Mouse (Mus musculus): ENCODE data around the gene Sac3d1. TPM values are rescaled to one million over a fixed set of nuclear protein-coding genes. Genes with fewer than 3 reads are reported as not detected.

Gene Sac3d1
- 3.3 TPM for polyA plus RNA-seq (2015; fragmentation: Illumina TruSeq; extraction: RNeasy Lipid Tissue Mini Kit (QIAGEN cat#74804); ENCODE audit: insufficient read depth, low read depth, low replicate concordance)

GRCm38 (mm10) chr19:6117986-6118676, at the start of gene Sac3d1:
Gene Sac3d1, minus strand, starts transcription at chr19:6118650.

GRCm38 (mm10) chr19:6141394-6141749, 22.9 kb upstream of the Sac3d1 start, which contains the start of gene Arl2:
Gene Arl2, minus strand, starts transcription at chr19:6141548.

GRCm38 (mm10) chr19:6140678-6141393, 22.4 kb upstream of the Sac3d1 start, which contains the start of gene Batf2:
Gene Batf2, plus strand, starts transcription at chr19:6140983.

GRCm38 (mm10) chr19:6127760-6128341, 9.4 kb upstream of the Sac3d1 start, which contains the start of gene Snx15:
Gene Snx15, minus strand, starts transcription at chr19:6128304.

GRCm38 (mm10) chr19:6105586-6105985, 12.9 kb downstream of the Sac3d1 start, which contains the start of gene Naaladl1:
Gene Naaladl1, plus strand, starts transcription at chr19:6105782.

GRCm38 (mm10) chr19:6094119-6094518, 24.3 kb downstream of the Sac3d1 start, which contains the start of gene AC131692.1:
Gene AC131692.1, plus strand, starts transcription at chr19:6094419.

GRCm38 (mm10) chr19:6084478-6085248, 33.8 kb downstream of the Sac3d1 start, which contains the start of the genes Zfpl1 and Cdca5:
Gene Zfpl1, minus strand, starts transcription at chr19:6084956.
Gene Cdca5, plus strand, starts transcription at chr19:6084983.

GRCm38 (mm10) chr19:6082156-6082555, 36.3 kb downstream of the Sac3d1 start, which contains the start of gene Gm28374:
Gene Gm28374, minus strand, starts transcription at chr19:6082256.

GRCm38 (mm10) chr19:6079983-6080480, 38.4 kb downstream of the Sac3d1 start, which contains the start of gene Tmem262:
Gene Tmem262, plus strand, starts transcription at chr19:6080033.

GRCm38 (mm10) chr19:6076564-6077393, 41.7 kb downstream of the Sac3d1 start, which contains the start of gene Vps51:
Gene Vps51, minus strand, starts transcription at chr19:6077231.

GRCm38 (mm10) chr19:6067724-6068415, 50.6 kb downstream of the Sac3d1 start, which contains the start of gene Tm7sf2:
Gene Tm7sf2, minus strand, starts transcription at chr19:6068373.

Other genes with a start within 250 kb of the Sac3d1 start
- 2.3 TPM for gene Frmd8, start 243.4 kb downstream of the Sac3d1 start, polyA plus RNA-seq (2015; fragmentation: Illumina TruSeq; extraction: RNeasy Lipid Tissue Mini Kit (QIAGEN cat#74804); ENCODE audit: insufficient read depth, low read depth, low replicate concordance)
- gene Slc25a45, start 240.8 kb downstream of the Sac3d1 start, polyA plus RNA-seq (2015; fragmentation: Illumina TruSeq; extraction: RNeasy Lipid Tissue Mini Kit (QIAGEN cat#74804); ENCODE audit: insufficient read depth, low read depth, low replicate concordance) = 7.3 TPM
- gene Tigd3, start 224.5 kb downstream of the Sac3d1 start, polyA plus RNA-seq (2015; fragmentation: Illumina TruSeq; extraction: RNeasy Lipid Tissue Mini Kit (QIAGEN cat#74804); ENCODE audit: insufficient read depth, low read depth, low replicate concordance) = not detected
- 16.6 TPM for gene Dpf2, start 205.6 kb downstream of the Sac3d1 start, polyA plus RNA-seq (2015; fragmentation: Illumina TruSeq; extraction: RNeasy Lipid Tissue Mini Kit (QIAGEN cat#74804); ENCODE audit: insufficient read depth, low read depth, low replicate concordance)
- 4.4 TPM for gene Cdc42ep2, start 193.8 kb downstream of the Sac3d1 start, polyA plus RNA-seq (2015; fragmentation: Illumina TruSeq; extraction: RNeasy Lipid Tissue Mini Kit (QIAGEN cat#74804); ENCODE audit: insufficient read depth, low read depth, low replicate concordance)
- gene Pola2, start 154.4 kb downstream of the Sac3d1 start, polyA plus RNA-seq (2015; fragmentation: Illumina TruSeq; extraction: RNeasy Lipid Tissue Mini Kit (QIAGEN cat#74804); ENCODE audit: insufficient read depth, low read depth, low replicate concordance) = 6.8 TPM
- not detected for gene Slc22a20, start 132.5 kb downstream of the Sac3d1 start, polyA plus RNA-seq (2015; fragmentation: Illumina TruSeq; extraction: RNeasy Lipid Tissue Mini Kit (QIAGEN cat#74804); ENCODE audit: insufficient read depth, low read depth, low replicate concordance)
- gene Capn1, start 102.8 kb downstream of the Sac3d1 start, polyA plus RNA-seq (2015; fragmentation: Illumina TruSeq; extraction: RNeasy Lipid Tissue Mini Kit (QIAGEN cat#74804); ENCODE audit: insufficient read depth, low read depth, low replicate concordance) = 5.9 TPM
- gene Syvn1, start 72.1 kb downstream of the Sac3d1 start, polyA plus RNA-seq (2015; fragmentation: Illumina TruSeq; extraction: RNeasy Lipid Tissue Mini Kit (QIAGEN cat#74804); ENCODE audit: insufficient read depth, low read depth, low replicate concordance) = 76.9 TPM
- gene Mrpl49, start 60.9 kb downstream of the Sac3d1 start, polyA plus RNA-seq (2015; fragmentation: Illumina TruSeq; extraction: RNeasy Lipid Tissue Mini Kit (QIAGEN cat#74804); ENCODE audit: insufficient read depth, low read depth, low replicate concordance) = 5.0 TPM
- gene Fau, start 60.8 kb downstream of the Sac3d1 start, polyA plus RNA-seq (2015; fragmentation: Illumina TruSeq; extraction: RNeasy Lipid Tissue Mini Kit (QIAGEN cat#74804); ENCODE audit: insufficient read depth, low read depth, low replicate concordance) = 570 TPM
- 7.4 TPM for gene Znhit2, start 57.5 kb downstream of the Sac3d1 start, polyA plus RNA-seq (2015; fragmentation: Illumina TruSeq; extraction: RNeasy Lipid Tissue Mini Kit (QIAGEN cat#74804); ENCODE audit: insufficient read depth, low read depth, low replicate concordance)
- 14.9 TPM for gene Tm7sf2, start 50.3 kb downstream of the Sac3d1 start, polyA plus RNA-seq (2015; fragmentation: Illumina TruSeq; extraction: RNeasy Lipid Tissue Mini Kit (QIAGEN cat#74804); ENCODE audit: insufficient read depth, low read depth, low replicate concordance)
- 19.7 TPM for gene Vps51, start 41.4 kb downstream of the Sac3d1 start, polyA plus RNA-seq (2015; fragmentation: Illumina TruSeq; extraction: RNeasy Lipid Tissue Mini Kit (QIAGEN cat#74804); ENCODE audit: insufficient read depth, low read depth, low replicate concordance)
- not detected for gene Tmem262, start 38.6 kb downstream of the Sac3d1 start, polyA plus RNA-seq (2015; fragmentation: Illumina TruSeq; extraction: RNeasy Lipid Tissue Mini Kit (QIAGEN cat#74804); ENCODE audit: insufficient read depth, low read depth, low replicate concordance)
- not detected for gene Gm28374, start 36.4 kb downstream of the Sac3d1 start, polyA plus RNA-seq (2015; fragmentation: Illumina TruSeq; extraction: RNeasy Lipid Tissue Mini Kit (QIAGEN cat#74804); ENCODE audit: insufficient read depth, low read depth, low replicate concordance)
- 16.8 TPM for gene Zfpl1, start 33.7 kb downstream of the Sac3d1 start, polyA plus RNA-seq (2015; fragmentation: Illumina TruSeq; extraction: RNeasy Lipid Tissue Mini Kit (QIAGEN cat#74804); ENCODE audit: insufficient read depth, low read depth, low replicate concordance)
- gene Cdca5, start 33.7 kb downstream of the Sac3d1 start, polyA plus RNA-seq (2015; fragmentation: Illumina TruSeq; extraction: RNeasy Lipid Tissue Mini Kit (QIAGEN cat#74804); ENCODE audit: insufficient read depth, low read depth, low replicate concordance) = not detected
- not detected for gene AC131692.1, start 24.2 kb downstream of the Sac3d1 start, polyA plus RNA-seq (2015; fragmentation: Illumina TruSeq; extraction: RNeasy Lipid Tissue Mini Kit (QIAGEN cat#74804); ENCODE audit: insufficient read depth, low read depth, low replicate concordance)
- not detected for gene Naaladl1, start 12.9 kb downstream of the Sac3d1 start, polyA plus RNA-seq (2015; fragmentation: Illumina TruSeq; extraction: RNeasy Lipid Tissue Mini Kit (QIAGEN cat#74804); ENCODE audit: insufficient read depth, low read depth, low replicate concordance)
- 10.1 TPM for gene Snx15, start 9.7 kb upstream of the Sac3d1 start, polyA plus RNA-seq (2015; fragmentation: Illumina TruSeq; extraction: RNeasy Lipid Tissue Mini Kit (QIAGEN cat#74804); ENCODE audit: insufficient read depth, low read depth, low replicate concordance)
- 1.2 TPM for gene Batf2, start 22.3 kb upstream of the Sac3d1 start, polyA plus RNA-seq (2015; fragmentation: Illumina TruSeq; extraction: RNeasy Lipid Tissue Mini Kit (QIAGEN cat#74804); ENCODE audit: insufficient read depth, low read depth, low replicate concordance)
- 9.0 TPM for gene Arl2, start 22.9 kb upstream of the Sac3d1 start, polyA plus RNA-seq (2015; fragmentation: Illumina TruSeq; extraction: RNeasy Lipid Tissue Mini Kit (QIAGEN cat#74804); ENCODE audit: insufficient read depth, low read depth, low replicate concordance)
- not detected for gene Majin, start 65.7 kb upstream of the Sac3d1 start, polyA plus RNA-seq (2015; fragmentation: Illumina TruSeq; extraction: RNeasy Lipid Tissue Mini Kit (QIAGEN cat#74804); ENCODE audit: insufficient read depth, low read depth, low replicate concordance)
- not detected for gene Gpha2, start 107.7 kb upstream of the Sac3d1 start, polyA plus RNA-seq (2015; fragmentation: Illumina TruSeq; extraction: RNeasy Lipid Tissue Mini Kit (QIAGEN cat#74804); ENCODE audit: insufficient read depth, low read depth, low replicate concordance)
- gene Ppp2r5b, start 117.2 kb upstream of the Sac3d1 start, polyA plus RNA-seq (2015; fragmentation: Illumina TruSeq; extraction: RNeasy Lipid Tissue Mini Kit (QIAGEN cat#74804); ENCODE audit: insufficient read depth, low read depth, low replicate concordance) = 8.9 TPM
- 8.4 TPM for gene Atg2a, start 123.0 kb upstream of the Sac3d1 start, polyA plus RNA-seq (2015; fragmentation: Illumina TruSeq; extraction: RNeasy Lipid Tissue Mini Kit (QIAGEN cat#74804); ENCODE audit: insufficient read depth, low read depth, low replicate concordance)
- 9.0 TPM for gene Ehd1, start 158.1 kb upstream of the Sac3d1 start, polyA plus RNA-seq (2015; fragmentation: Illumina TruSeq; extraction: RNeasy Lipid Tissue Mini Kit (QIAGEN cat#74804); ENCODE audit: insufficient read depth, low read depth, low replicate concordance)
- 20.5 TPM for gene Cdc42bpg, start 187.8 kb upstream of the Sac3d1 start, polyA plus RNA-seq (2015; fragmentation: Illumina TruSeq; extraction: RNeasy Lipid Tissue Mini Kit (QIAGEN cat#74804); ENCODE audit: insufficient read depth, low read depth, low replicate concordance)
- 16.3 TPM for gene Men1, start 216.3 kb upstream of the Sac3d1 start, polyA plus RNA-seq (2015; fragmentation: Illumina TruSeq; extraction: RNeasy Lipid Tissue Mini Kit (QIAGEN cat#74804); ENCODE audit: insufficient read depth, low read depth, low replicate concordance)
- 23.5 TPM for gene Map4k2, start 222.5 kb upstream of the Sac3d1 start, polyA plus RNA-seq (2015; fragmentation: Illumina TruSeq; extraction: RNeasy Lipid Tissue Mini Kit (QIAGEN cat#74804); ENCODE audit: insufficient read depth, low read depth, low replicate concordance)
- 54.5 TPM for gene Sf1, start 245.0 kb upstream of the Sac3d1 start, polyA plus RNA-seq (2015; fragmentation: Illumina TruSeq; extraction: RNeasy Lipid Tissue Mini Kit (QIAGEN cat#74804); ENCODE audit: insufficient read depth, low read depth, low replicate concordance)